In genomic region chr2:7147303-7147702, GRCm38 (mm10) we compare ENCODE assay signal across 23 mouse cellular contexts.
DNase-seq lines count a peak whose midpoint lies in the region; ATAC-seq and TF ChIP-seq lines count a peak whose summit lies in the region.
"Had no signal": no experiment of that assay in that cellular context is flagged by ENCODE, and none has a peak within 500 bp of the region (broad histone marks: within the 10 kb centered on the region; RNA-seq: fewer than 3 reads in every experiment).

No protein-coding gene starts in this region.

- no peak overlapping the region for H3K4me3 ChIP-seq in forebrain, embryonic 13.5 days
- H3K4me3 ChIP-seq in forebrain, embryonic 11.5 days (ENCODE audit: low read depth, low read length), result no peak overlapping the region
- H3K4me3 ChIP-seq in layer of hippocampus, adult 2 months, result no peak overlapping the region
- H3K4me3 ChIP-seq in neural tube, embryonic 13.5 days, result no peak overlapping the region
- H3K4me3 ChIP-seq in neural tube, embryonic 15.5 days (replicated peaks), result no peak overlapping the region
- H3K4me3 ChIP-seq: heart, adult 2 months; heart, embryonic 10.5 days; heart, embryonic 13.5 days had no signal

- no peak for TF ChIP-seq CTCF in layer of hippocampus, adult 2 months (conservative IDR thresholded peaks at IDR 0.05)

- peak; percentile 13; the same call in 1 of the 2 replicates for ATAC-seq in forebrain, embryonic 13.5 days
- no peak for ATAC-seq in forebrain, embryonic 11.5 days (replicated peaks; ENCODE audit: low FRiP score)
- peak; percentile 53 for ATAC-seq in neural tube, embryonic 13.5 days (ENCODE audit: low read depth)
- no peak for ATAC-seq in neural tube, embryonic 15.5 days (ENCODE audit: low FRiP score)
- ATAC-seq: activated CD4-positive, CD25-positive, alpha-beta regulatory T cell, adult 4 months; hindbrain, postnatal 0 days; intestine, postnatal 0 days had no signal

- WGBS in forebrain, embryonic 13.5 days, result 69% methylated on average over 3 of the region's 3 CpGs
- WGBS in forebrain, embryonic 11.5 days, result 89% methylated on average over 3 of the region's 3 CpGs
- WGBS in neural tube, embryonic 13.5 days, result 57% methylated on average over 3 of the region's 3 CpGs
- 57% methylated on average over 3 of the region's 3 CpGs for WGBS in neural tube, embryonic 15.5 days

- no peak overlapping the region for H3K4me2 ChIP-seq in forebrain, embryonic 13.5 days
- H3K4me2 ChIP-seq in forebrain, embryonic 11.5 days (ENCODE audit: low read depth, low read length, severe bottlenecking), result no peak overlapping the region
- H3K4me2 ChIP-seq in neural tube, embryonic 13.5 days, result no peak overlapping the region
- no peak overlapping the region for H3K4me2 ChIP-seq in neural tube, embryonic 15.5 days
- H3K4me2 ChIP-seq: heart, embryonic 13.5 days; hindbrain, embryonic 14.5 days had no signal

- H3K36me3 ChIP-seq in forebrain, embryonic 13.5 days (ENCODE audit: poor library complexity, severe bottlenecking), result no peaks in the 10 kb centered on the region
- H3K36me3 ChIP-seq in forebrain, embryonic 11.5 days (ENCODE audit: control insufficient read depth, insufficient read depth, low read length), result no peaks in the 10 kb centered on the region
- no peaks in the 10 kb centered on the region for H3K36me3 ChIP-seq in neural tube, embryonic 13.5 days
- no peaks in the 10 kb centered on the region for H3K36me3 ChIP-seq in neural tube, embryonic 15.5 days
- H3K36me3 ChIP-seq: heart, embryonic 10.5 days; heart, embryonic 13.5 days had no signal

- no peak for DNase-seq in forebrain, embryonic 11.5 days (ENCODE audit: low spot score)
- DNase-seq in layer of hippocampus, adult 2 months (ENCODE audit: low spot score in 2 of 2), result no peak
- no peak for DNase-seq in layer of hippocampus, adult 8-10 months (ENCODE audit: low spot score in 2 of 2)
- no peak for DNase-seq in cerebellum, adult 11-12 months
- no peak for DNase-seq in gastrocnemius, postnatal 10 days
- DNase-seq: adrenal gland, adult 8-10 months; adrenal gland, postnatal 25 days; cerebellum, adult 2 months; cerebellum, adult 9-11 months; cerebellum, postnatal 25 days; gastrocnemius, postnatal 36 days; heart, adult 2 months; heart, postnatal 14 days; heart, postnatal 4 days had no signal

- H3K27me3 ChIP-seq in forebrain, embryonic 13.5 days, result no peaks in the 10 kb centered on the region
- no peaks in the 10 kb centered on the region for H3K27me3 ChIP-seq in forebrain, embryonic 11.5 days (ENCODE audit: control insufficient read depth, insufficient read depth, low read length)
- no peaks in the 10 kb centered on the region for H3K27me3 ChIP-seq in neural tube, embryonic 13.5 days
- no peaks in the 10 kb centered on the region for H3K27me3 ChIP-seq in neural tube, embryonic 15.5 days (replicated peaks)
- H3K27me3 ChIP-seq: heart, embryonic 13.5 days had no signal

- H3K4me1 ChIP-seq in forebrain, embryonic 13.5 days, result 0 out of 2 replicates have a peak, but pooled peaks cover 7% of the 10 kb centered on the region
- H3K4me1 ChIP-seq in forebrain, embryonic 11.5 days (replicated peaks; ENCODE audit: control insufficient read depth, insufficient read depth, low read length), result no peaks in the 10 kb centered on the region
- no peaks in the 10 kb centered on the region for H3K4me1 ChIP-seq in neural tube, embryonic 13.5 days (replicated peaks)
- H3K4me1 ChIP-seq in neural tube, embryonic 15.5 days, result no peaks in the 10 kb centered on the region
- H3K4me1 ChIP-seq: heart, embryonic 10.5 days; heart, embryonic 13.5 days had no signal

- no peak overlapping the region for H3K9ac ChIP-seq in forebrain, embryonic 13.5 days
- H3K9ac ChIP-seq in forebrain, embryonic 11.5 days (ENCODE audit: low read length), result no peak overlapping the region
- no peak overlapping the region for H3K9ac ChIP-seq in neural tube, embryonic 13.5 days
- H3K9ac ChIP-seq in neural tube, embryonic 15.5 days (replicated peaks), result no peak overlapping the region
- H3K9ac ChIP-seq: heart, embryonic 13.5 days; hindbrain, embryonic 14.5 days had no signal

- no peaks in the 10 kb centered on the region for H3K9me3 ChIP-seq in forebrain, embryonic 13.5 days (replicated peaks)
- no peaks in the 10 kb centered on the region for H3K9me3 ChIP-seq in forebrain, embryonic 11.5 days (ENCODE audit: control insufficient read depth, low read length)
- H3K9me3 ChIP-seq in neural tube, embryonic 13.5 days, result no peaks in the 10 kb centered on the region
- H3K9me3 ChIP-seq in neural tube, embryonic 15.5 days (replicated peaks), result no peaks in the 10 kb centered on the region
- H3K9me3 ChIP-seq: heart, embryonic 10.5 days; heart, embryonic 13.5 days had no signal

- 0 out of 2 replicates have a peak overlapping the region, but pooled peaks have one; percentile 7 for H3K27ac ChIP-seq in forebrain, embryonic 13.5 days
- no peak overlapping the region for H3K27ac ChIP-seq in forebrain, embryonic 11.5 days (ENCODE audit: low read depth, low read length)
- H3K27ac ChIP-seq in layer of hippocampus, adult 2 months, result peak overlapping the region; percentile 81
- H3K27ac ChIP-seq in neural tube, embryonic 13.5 days (replicated peaks), result no peak overlapping the region
- no peak overlapping the region for H3K27ac ChIP-seq in neural tube, embryonic 15.5 days (replicated peaks)
- H3K27ac ChIP-seq: heart, adult 2 months; heart, embryonic 10.5 days; heart, embryonic 13.5 days; hindbrain, embryonic 14.5 days; hindbrain, postnatal 0 days had no signal

Comparison
In these comparisons a context has a peak if more than half of its experiments do, and no peak if none do; other contexts are left out.
1. ATAC-seq: peak in forebrain, embryonic 13.5 days (single experiment) and neural tube, embryonic 13.5 days (single experiment); none in forebrain, embryonic 11.5 days (single experiment) and neural tube, embryonic 15.5 days (single experiment).
2. H3K27ac ChIP-seq: peak in forebrain, embryonic 13.5 days (single experiment) and layer of hippocampus, adult 2 months (single experiment); none in forebrain, embryonic 11.5 days (single experiment), neural tube, embryonic 13.5 days (single experiment) and neural tube, embryonic 15.5 days (single experiment).